Mouse (Mus musculus) limb, embryonic 14.5 days (tissue): ENCODE measurements around the gene Shank3. TPM values are rescaled to one million over a fixed set of nuclear protein-coding genes. Genes with fewer than 3 reads are reported as not detected.

ENCODE experiments used
- ATAC-seq: fragments of 200-750 bp; cut with Nextera tagmentation; 2 replicates; pipeline ENCODE4 v1.8.0; 2017; ENCODE audit warnings: low read depth, moderate number of reproducible peaks, moderate TSS enrichment; ENCODE audit not compliant: low FRiP score
- DNase-seq: peaks from one replicate; pipeline ENCODE4 v3.0.0-alpha.2; 2015; ENCODE audit warnings: low spot score
- H3K27ac ChIP-seq: fragments of 300-500 bp; sonication (generic); replicated peaks from 2 replicates; pipeline ENCODE4 v1.5.1; 2014; ENCODE audit warnings: low read depth, mild to moderate bottlenecking, low read length, moderate library complexity, mixed read lengths
- H3K27me3 ChIP-seq: fragments of 300-500 bp; sonication (generic); 2 replicates; pipeline ENCODE4 v1.6.1; 2014; ENCODE audit warnings: low read length, mixed read lengths; ENCODE audit not compliant: control insufficient read depth, insufficient read depth
- H3K36me3 ChIP-seq: fragments of 300-500 bp; sonication (generic); 2 replicates; pipeline ENCODE4 v1.6.1; 2014; ENCODE audit warnings: mild to moderate bottlenecking, low read length, moderate library complexity, mixed read lengths; ENCODE audit not compliant: control insufficient read depth, insufficient read depth
- H3K4me1 ChIP-seq: fragments of 300-500 bp; sonication (generic); 2 replicates; pipeline ENCODE4 v1.6.1; 2014; ENCODE audit warnings: antibody characterized with exemption, low read length, mixed read lengths; ENCODE audit not compliant: control insufficient read depth, insufficient read depth
- H3K4me2 ChIP-seq: fragments of 300-500 bp; sonication (generic); replicated peaks from 2 replicates; pipeline ENCODE4 v1.6.1; 2014; ENCODE audit warnings: low read depth, mild to moderate bottlenecking, low read length, moderate library complexity; ENCODE audit not compliant: severe bottlenecking
- H3K4me3 ChIP-seq: fragments of 300-500 bp; sonication (generic); replicated peaks from 2 replicates; pipeline ENCODE4 v1.5.1; 2014; ENCODE audit warnings: low read length
- H3K9ac ChIP-seq: fragments of 300-500 bp; sonication (generic); 2 replicates; pipeline ENCODE4 v1.6.1; 2014; ENCODE audit warnings: mild to moderate bottlenecking, low read depth, low read length, moderate library complexity; ENCODE audit not compliant: severe bottlenecking
- H3K9me3 ChIP-seq: fragments of 300-500 bp; sonication (generic); 2 replicates; pipeline ENCODE4 v1.6.1; 2016; ENCODE audit warnings: low read length; ENCODE audit not compliant: control insufficient read depth
- POLR2A ChIP-seq: fragments of 200-500 bp; IDR thresholded peaks from 2 replicates; pipeline ENCODE4 v1.8.0; 2012; ENCODE audit warnings: inconsistent platforms, mild to moderate bottlenecking, moderate library complexity, borderline replicate concordance; ENCODE audit not compliant: insufficient read depth, insufficient read length; ENCODE audit errors: extremely low read depth
- WGBS: fragments of 180-500 bp; shearing (Covaris S2); extraction: QIAGEN DNeasy Blood & Tissue Kit; methylation state at CpG from one replicate; pipeline ENCODE4 v1.1.7; 2014; 5-methylcytosine and 5-hydroxymethylcytosine counted together
- polyA plus RNA-seq, 2 experiments: library from polyadenylated mRNA; depleted of rRNA in 1 of 2; stranded (reverse) in 1 of 2; unstranded in 1 of 2; fragments of >200 nt; fragmentation: Nextera tagmentation in 1 of 2; extraction: Ambion mirVana in 1 of 2; gene quantifications; 2 replicates each; pipeline versions ENCODE4 v1.2.1 to v1.2.3; 2012 to 2014

Gene Shank3
- polyA plus RNA-seq, 2 experiments, result 2.4 to 18.4 TPM

- H3K4me3 ChIP-seq, result no peak overlapping the region
- DNase-seq, result no peak
- no peak for ATAC-seq
- H3K9me3 ChIP-seq, result no peaks in the 10 kb centered on the region
- H3K27ac ChIP-seq, result no peak overlapping the region
- no peaks in the 10 kb centered on the region for H3K36me3 ChIP-seq
- no peak for TF ChIP-seq POLR2A
- no peak overlapping the region for H3K9ac ChIP-seq
- H3K4me2 ChIP-seq, result no peak overlapping the region
- peaks cover 7% of the 10 kb centered on the region; the same call in 1 of the 2 replicates for H3K4me1 ChIP-seq
- WGBS, result over 99% methylated on average over 8 of the region's 8 CpGs
- H3K27me3 ChIP-seq, result no peaks in the 10 kb centered on the region
These were observed 25.5 kb upstream of the Shank3 start for GRCm38 (mm10) chr15:89473921-89474320.

GRCm38 (mm10) chr15:89474596-89475292 is 24.7 kb upstream of the Shank3 start:
- Histone ChIP-seq H3K4me2 (no peak overlapping the region), H3K9ac (no peak overlapping the region), H3K9me3 (no peaks in the 10 kb centered on the region), H3K36me3 (no peaks in the 10 kb centered on the region), H3K4me3 (0 out of 2 replicates have a peak overlapping the region, but pooled peaks have one; percentile 46), H3K27me3 (no peaks in the 10 kb centered on the region), H3K4me1 (peaks cover 7% of the 10 kb centered on the region; the same call in 1 of the 2 replicates), H3K27ac (no peak overlapping the region)
- 91% methylated on average over 19 of the region's 19 CpGs for WGBS
- no peak for TF ChIP-seq POLR2A
- no peak for DNase-seq
- no peak for ATAC-seq

GRCm38 (mm10) chr15:89475293-89475600 is 24.2 kb upstream of the Shank3 start:
- H3K9ac ChIP-seq, result peak overlapping the region; percentile 64; the same call in 1 of the 2 replicates
- H3K4me2 ChIP-seq, result peak overlapping the region; percentile 93

GRCm38 (mm10) chr15:89475611-89476474 is 23.6 kb upstream of the Shank3 start:
- H3K4me2 ChIP-seq, result peak overlapping the region; percentile 93
- no peaks in the 10 kb centered on the region for H3K36me3 ChIP-seq
- peak overlapping the region; percentile 64 for H3K9ac ChIP-seq
- DNase-seq (peak; percentile 93), ATAC-seq (peak; percentile 98)
- no peaks in the 10 kb centered on the region for H3K27me3 ChIP-seq
- 11% methylated on average over 35 of the region's 44 CpGs for WGBS
- no peaks in the 10 kb centered on the region for H3K9me3 ChIP-seq
- peaks cover 7% of the 10 kb centered on the region; the same call in 1 of the 2 replicates for H3K4me1 ChIP-seq
- peak overlapping the region; percentile 46 for H3K4me3 ChIP-seq
- peak; percentile 49; the same call in 1 of the 2 replicates for TF ChIP-seq POLR2A
- peak overlapping the region; percentile 1; the same call in 1 of the 2 replicates for H3K27ac ChIP-seq

More at GRCm38 (mm10) chr15:89475293-89475600, 24.2 kb upstream of the Shank3 start:
- Histone ChIP-seq H3K4me1 (peaks cover 7% of the 10 kb centered on the region; the same call in 1 of the 2 replicates), H3K9me3 (no peaks in the 10 kb centered on the region), H3K36me3 (no peaks in the 10 kb centered on the region), H3K27me3 (no peaks in the 10 kb centered on the region), H3K27ac (no peak overlapping the region), H3K4me3 (peak overlapping the region; percentile 46)
- TF ChIP-seq POLR2A, result no peak
- WGBS, result 90% methylated on average over 7 of the region's 7 CpGs
- ATAC-seq, result no peak
- no peak for DNase-seq

- TF ChIP-seq POLR2A, result no peak
- H3K4me2 ChIP-seq, result peak overlapping the region; percentile 93
- 7% methylated on average over 5 of the region's 5 CpGs for WGBS
- H3K36me3 ChIP-seq, result no peaks in the 10 kb centered on the region
- DNase-seq (no peak), ATAC-seq (no peak)
- H3K9me3 ChIP-seq, result no peaks in the 10 kb centered on the region
- H3K27ac ChIP-seq, result 0 out of 2 replicates have a peak overlapping the region, but pooled peaks have one; percentile 1
- peak overlapping the region; percentile 46 for H3K4me3 ChIP-seq
- no peaks in the 10 kb centered on the region for H3K27me3 ChIP-seq
- H3K9ac ChIP-seq, result peak overlapping the region; percentile 64
- peaks cover 7% of the 10 kb centered on the region; the same call in 1 of the 2 replicates for H3K4me1 ChIP-seq
These were observed 23.0 kb upstream of the Shank3 start for GRCm38 (mm10) chr15:89476475-89476815.
